Mouse (Mus musculus): ENCODE data around the gene Cps1. TPM values are rescaled to one million over a fixed set of nuclear protein-coding genes. Genes with fewer than 3 reads are reported as not detected.

The Cps1 gene
- 0.11 and 0.12 TPM in 2 replicates for polyA plus RNA-seq (2014; fragmentation: Nextera tagmentation; extraction: Ambion mirVana)

DNA sequence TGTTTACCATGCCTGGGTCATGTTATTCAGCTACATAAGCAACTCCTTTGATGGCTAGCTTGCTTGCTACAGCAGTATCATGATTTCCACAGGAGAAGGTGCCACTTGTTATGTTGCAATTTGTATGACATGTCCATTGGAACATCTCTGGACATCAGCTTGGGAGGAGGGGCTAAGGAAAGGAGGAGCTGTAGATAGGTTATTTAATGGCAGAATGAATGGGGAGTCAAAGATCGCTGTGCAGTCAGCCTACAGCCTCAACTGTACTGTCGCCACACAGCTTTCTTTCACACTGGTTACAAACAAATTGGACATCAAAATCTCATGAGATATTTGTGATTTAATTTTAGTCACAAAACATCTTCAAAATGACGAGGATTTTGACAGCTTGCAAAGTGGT, at the start of gene Cps1:
TSS of gene Cps1 (plus strand) at position 230 of the 400 bp plus-strand sequence.
- no peak within 1 kb of the TSS for H3K27ac ChIP-seq (replicated peaks in 1 of 2; ENCODE audit: control insufficient read depth in 1 of 2, insufficient read depth in 1 of 2, low read depth in 2 of 2, low read length in 2 of 2)
- no peak for ATAC-seq (ENCODE audit: insufficient number of reproducible peaks, insufficient read depth, low FRiP score, low read depth)

DNA sequence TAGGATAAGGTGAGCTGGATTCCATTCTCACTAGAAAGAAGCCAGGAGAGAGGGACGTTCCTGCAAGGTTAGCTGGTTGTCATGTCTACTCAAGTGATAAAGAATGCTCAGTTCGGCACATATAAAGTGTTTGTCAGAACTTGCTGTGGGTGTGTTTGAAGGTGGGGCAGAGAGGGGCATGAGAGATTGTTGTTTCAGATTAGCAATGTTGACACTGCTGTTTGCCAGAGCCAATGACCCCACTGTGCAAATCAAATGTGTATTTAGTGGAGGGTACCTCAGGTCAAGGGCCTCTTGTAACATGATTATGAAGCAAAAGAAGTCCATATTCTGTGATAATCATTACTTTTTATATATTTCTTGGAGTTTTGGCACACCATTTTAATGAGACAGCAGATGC, 45.1 kb upstream of the Cps1 start:
- 44% methylated on average over 2 of the region's 2 CpGs for WGBS
- no peak for ATAC-seq (ENCODE audit: insufficient number of reproducible peaks, insufficient read depth, low FRiP score, low read depth)
- Histone ChIP-seq H3K36me3 (ENCODE audit: control insufficient read depth, insufficient read depth, low read length) (no peaks in the 10 kb centered on the region), H3K27ac (replicated peaks in 1 of 2; ENCODE audit: control insufficient read depth in 1 of 2, insufficient read depth in 1 of 2, low read depth in 2 of 2, low read length in 2 of 2) (no peak overlapping the region), H3K9ac (ENCODE audit: low read length) (no peak overlapping the region), H3K4me1 (ENCODE audit: control insufficient read depth in 2 of 2, insufficient read depth in 2 of 2, low read length in 2 of 2) (no peaks in the 10 kb centered on the region), H3K4me2 (ENCODE audit: low read length) (no peak overlapping the region), H3K27me3 (ENCODE audit: control insufficient read depth, insufficient read depth, low read length) (no peaks in the 10 kb centered on the region), H3K4me3 (ENCODE audit: control insufficient read depth in 1 of 2, insufficient read depth in 1 of 2, low read depth in 1 of 2, low read length in 2 of 2) (no peak overlapping the region), H3K9me3 (ENCODE audit: control insufficient read depth, low read length) (no peaks in the 10 kb centered on the region)

More for the DNA sequence above, at the start of gene Cps1:
- Histone ChIP-seq H3K9me3 (ENCODE audit: control insufficient read depth, low read length) (no peaks in the 10 kb centered on the region), H3K27me3 (ENCODE audit: control insufficient read depth, insufficient read depth, low read length) (no peaks in the 10 kb centered on the region), H3K4me3 (ENCODE audit: control insufficient read depth in 1 of 2, insufficient read depth in 1 of 2, low read depth in 1 of 2, low read length in 2 of 2) (no peak within 1 kb of the TSS), H3K4me2 (ENCODE audit: low read length) (no peak within 1 kb of the TSS), H3K4me1 (ENCODE audit: control insufficient read depth in 2 of 2, insufficient read depth in 2 of 2, low read length in 2 of 2) (no peaks in the 10 kb centered on the region), H3K36me3 (ENCODE audit: control insufficient read depth, insufficient read depth, low read length) (no peaks in the 10 kb centered on the region), H3K9ac (ENCODE audit: low read length) (no peak within 1 kb of the TSS)
- 79% methylated on average over 3 of the region's 3 CpGs for WGBS

DNA sequence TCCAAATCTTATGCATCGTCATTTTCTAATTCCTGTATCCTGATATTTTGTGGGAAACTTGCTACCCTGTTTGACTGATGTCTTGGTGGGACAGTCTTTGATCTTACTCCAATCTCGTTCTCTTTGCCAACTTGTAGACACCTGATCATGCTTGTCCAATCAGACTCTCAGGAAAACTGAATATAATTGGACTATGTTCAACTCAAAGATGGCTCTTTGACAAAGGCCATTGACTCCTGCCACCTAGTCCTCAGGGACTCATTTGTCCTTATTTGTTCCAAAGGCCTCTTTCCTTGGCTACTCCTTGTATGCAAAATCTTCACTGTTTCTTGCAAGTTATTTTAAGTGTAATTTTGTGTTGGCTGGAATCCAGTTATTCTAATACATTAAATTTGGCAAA, 44.2 kb upstream of the Cps1 start:
- Histone ChIP-seq H3K4me3 (ENCODE audit: control insufficient read depth in 1 of 2, insufficient read depth in 1 of 2, low read depth in 1 of 2, low read length in 2 of 2) (no peak overlapping the region), H3K36me3 (ENCODE audit: control insufficient read depth, insufficient read depth, low read length) (no peaks in the 10 kb centered on the region), H3K4me1 (ENCODE audit: control insufficient read depth in 2 of 2, insufficient read depth in 2 of 2, low read length in 2 of 2) (no peaks in the 10 kb centered on the region), H3K27me3 (ENCODE audit: control insufficient read depth, insufficient read depth, low read length) (no peaks in the 10 kb centered on the region), H3K27ac (replicated peaks in 1 of 2; ENCODE audit: control insufficient read depth in 1 of 2, insufficient read depth in 1 of 2, low read depth in 2 of 2, low read length in 2 of 2) (no peak overlapping the region), H3K4me2 (ENCODE audit: low read length) (no peak overlapping the region), H3K9me3 (ENCODE audit: control insufficient read depth, low read length) (no peaks in the 10 kb centered on the region), H3K9ac (ENCODE audit: low read length) (no peak overlapping the region)
- no peak for ATAC-seq (ENCODE audit: insufficient number of reproducible peaks, insufficient read depth, low FRiP score, low read depth)
- WGBS, result 71% methylated on average over 2 of the region's 2 CpGs

DNA sequence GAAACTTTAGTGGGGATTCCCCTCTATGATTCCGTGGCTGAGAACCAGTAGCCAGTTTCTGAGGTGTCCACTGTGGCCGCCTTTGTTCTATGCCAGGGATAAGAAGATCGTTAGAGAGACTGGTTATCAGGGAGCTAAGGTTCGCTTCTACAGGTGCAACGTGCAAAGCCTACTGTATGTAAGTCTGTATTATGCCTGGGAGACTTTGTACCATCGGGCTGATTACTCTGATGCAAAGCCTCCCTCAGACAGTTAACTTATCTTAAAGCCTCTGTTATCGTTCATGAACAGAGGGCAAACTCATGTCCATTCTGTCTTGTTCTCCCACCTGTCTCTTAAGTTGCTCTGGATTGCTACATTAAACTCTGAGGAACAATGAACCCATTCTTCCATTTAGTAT, 43.7 kb upstream of the Cps1 start:
- Histone ChIP-seq H3K4me3 (ENCODE audit: control insufficient read depth in 1 of 2, insufficient read depth in 1 of 2, low read depth in 1 of 2, low read length in 2 of 2) (no peak overlapping the region), H3K4me2 (ENCODE audit: low read length) (no peak overlapping the region), H3K9ac (ENCODE audit: low read length) (no peak overlapping the region), H3K27me3 (ENCODE audit: control insufficient read depth, insufficient read depth, low read length) (no peaks in the 10 kb centered on the region), H3K4me1 (ENCODE audit: control insufficient read depth in 2 of 2, insufficient read depth in 2 of 2, low read length in 2 of 2) (no peaks in the 10 kb centered on the region), H3K27ac (replicated peaks in 1 of 2; ENCODE audit: control insufficient read depth in 1 of 2, insufficient read depth in 1 of 2, low read depth in 2 of 2, low read length in 2 of 2) (no peak overlapping the region), H3K36me3 (ENCODE audit: control insufficient read depth, insufficient read depth, low read length) (no peaks in the 10 kb centered on the region), H3K9me3 (ENCODE audit: control insufficient read depth, low read length) (no peaks in the 10 kb centered on the region)
- no peak for ATAC-seq (ENCODE audit: insufficient number of reproducible peaks, insufficient read depth, low FRiP score, low read depth)
- 70% methylated on average over 7 of the region's 7 CpGs for WGBS

DNA sequence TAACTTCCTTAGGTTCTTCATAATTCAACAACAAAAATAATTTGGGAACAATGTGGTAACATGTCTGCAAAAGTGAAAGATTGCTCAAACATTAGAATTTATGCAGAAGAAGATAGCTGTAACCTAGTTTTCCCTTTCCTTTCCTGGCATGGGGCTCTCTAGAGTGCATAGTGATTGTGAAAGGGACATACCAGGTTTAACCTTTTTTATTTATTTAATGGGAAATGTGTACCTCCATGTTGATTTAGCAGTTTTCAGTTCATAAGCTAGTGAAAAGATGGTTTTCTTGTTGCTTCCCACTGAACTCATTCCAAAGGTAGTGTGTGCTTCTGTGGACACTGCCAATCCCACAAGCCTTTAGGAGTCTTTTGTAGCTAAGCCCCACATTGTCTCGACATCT, 30.4 kb upstream of the Cps1 start:
- Histone ChIP-seq H3K36me3 (ENCODE audit: control insufficient read depth, insufficient read depth, low read length) (no peaks in the 10 kb centered on the region), H3K27me3 (ENCODE audit: control insufficient read depth, insufficient read depth, low read length) (no peaks in the 10 kb centered on the region), H3K9ac (ENCODE audit: low read length) (no peak overlapping the region), H3K4me1 (ENCODE audit: control insufficient read depth in 2 of 2, insufficient read depth in 2 of 2, low read length in 2 of 2) (no peaks in the 10 kb centered on the region), H3K4me2 (ENCODE audit: low read length) (no peak overlapping the region), H3K27ac (replicated peaks in 1 of 2; ENCODE audit: control insufficient read depth in 1 of 2, insufficient read depth in 1 of 2, low read depth in 2 of 2, low read length in 2 of 2) (no peak overlapping the region), H3K4me3 (ENCODE audit: control insufficient read depth in 1 of 2, insufficient read depth in 1 of 2, low read depth in 1 of 2, low read length in 2 of 2) (no peak overlapping the region), H3K9me3 (ENCODE audit: control insufficient read depth, low read length) (0 out of 2 replicates have a peak, but pooled peaks cover 7% of the 10 kb centered on the region)
- ATAC-seq (ENCODE audit: insufficient number of reproducible peaks, insufficient read depth, low FRiP score, low read depth), result no peak
- WGBS, result 78% methylated on average over 1 of the region's 1 CpGs

DNA sequence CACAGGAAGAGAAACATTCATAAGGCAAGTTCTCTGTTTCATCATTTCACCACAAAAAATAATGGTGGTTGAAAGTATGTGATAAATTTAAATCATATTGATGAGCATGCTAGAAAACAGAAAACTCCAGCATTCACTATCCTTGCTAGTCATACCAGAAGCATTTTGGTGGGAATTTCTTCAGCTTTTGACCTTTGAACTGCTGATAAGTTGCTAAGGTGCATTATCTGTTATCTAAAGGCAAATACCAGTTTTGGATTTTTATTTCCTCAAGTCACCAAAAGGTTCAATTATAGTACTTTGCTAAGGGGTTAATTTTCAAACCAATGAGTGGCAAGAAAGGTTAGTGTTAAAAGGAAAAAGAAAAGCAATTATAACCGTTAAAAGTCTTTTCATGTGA, 23.6 kb upstream of the Cps1 start:
- Histone ChIP-seq H3K9me3 (ENCODE audit: control insufficient read depth, low read length) (0 out of 2 replicates have a peak, but pooled peaks cover 7% of the 10 kb centered on the region), H3K27ac (replicated peaks in 1 of 2; ENCODE audit: control insufficient read depth in 1 of 2, insufficient read depth in 1 of 2, low read depth in 2 of 2, low read length in 2 of 2) (no peak overlapping the region), H3K36me3 (ENCODE audit: control insufficient read depth, insufficient read depth, low read length) (no peaks in the 10 kb centered on the region), H3K4me2 (ENCODE audit: low read length) (no peak overlapping the region), H3K4me1 (ENCODE audit: control insufficient read depth in 2 of 2, insufficient read depth in 2 of 2, low read length in 2 of 2) (no peaks in the 10 kb centered on the region), H3K9ac (ENCODE audit: low read length) (no peak overlapping the region), H3K4me3 (ENCODE audit: control insufficient read depth in 1 of 2, insufficient read depth in 1 of 2, low read depth in 1 of 2, low read length in 2 of 2) (no peak overlapping the region), H3K27me3 (ENCODE audit: control insufficient read depth, insufficient read depth, low read length) (no peaks in the 10 kb centered on the region)
- 87% methylated on average over 1 of the region's 1 CpGs for WGBS
- ATAC-seq (ENCODE audit: insufficient number of reproducible peaks, insufficient read depth, low FRiP score, low read depth), result no peak

DNA sequence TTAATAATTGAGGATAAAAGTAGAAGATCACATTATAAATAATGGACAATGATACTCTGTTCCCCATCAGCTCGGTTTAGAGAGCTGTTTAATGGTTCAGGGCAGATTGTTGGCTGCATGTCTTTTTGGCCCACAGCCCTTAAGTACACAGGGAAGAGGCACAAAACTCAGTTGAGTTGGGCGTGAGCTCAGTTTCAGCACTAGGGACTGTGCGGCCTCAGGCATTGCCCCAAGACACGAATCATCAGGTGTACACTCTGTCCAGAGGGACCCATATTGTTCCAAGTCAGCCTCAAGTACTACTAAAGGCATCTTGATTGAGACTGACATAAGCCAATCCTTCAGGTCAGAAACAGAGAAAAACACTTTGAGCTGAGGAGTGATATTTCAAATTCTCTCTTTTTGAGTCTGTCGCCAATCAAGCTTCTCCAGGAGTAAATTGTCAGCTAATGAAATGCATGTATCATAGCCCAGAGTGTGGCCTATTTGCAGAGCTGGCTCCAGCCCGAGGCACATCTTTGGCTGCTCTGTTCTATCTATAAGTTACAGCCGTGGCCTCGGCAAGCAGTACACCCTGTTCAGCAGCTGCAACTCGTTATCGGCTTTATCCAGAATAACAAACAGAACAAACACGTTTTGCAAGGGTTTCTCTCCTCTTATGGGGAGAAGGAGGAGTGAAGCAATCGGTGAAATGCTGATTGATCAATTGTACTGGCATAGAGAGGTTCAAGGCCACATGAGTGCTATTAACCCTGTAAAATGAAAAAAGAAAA, 19.2 kb upstream of the Cps1 start:
- Histone ChIP-seq H3K36me3 (ENCODE audit: control insufficient read depth, insufficient read depth, low read length) (no peaks in the 10 kb centered on the region), H3K27me3 (ENCODE audit: control insufficient read depth, insufficient read depth, low read length) (no peaks in the 10 kb centered on the region), H3K4me1 (ENCODE audit: control insufficient read depth in 2 of 2, insufficient read depth in 2 of 2, low read length in 2 of 2) (no peaks in the 10 kb centered on the region), H3K4me3 (ENCODE audit: control insufficient read depth in 1 of 2, insufficient read depth in 1 of 2, low read depth in 1 of 2, low read length in 2 of 2) (no peak overlapping the region), H3K9ac (ENCODE audit: low read length) (no peak overlapping the region), H3K9me3 (ENCODE audit: control insufficient read depth, low read length) (no peaks in the 10 kb centered on the region), H3K27ac (replicated peaks in 1 of 2; ENCODE audit: control insufficient read depth in 1 of 2, insufficient read depth in 1 of 2, low read depth in 2 of 2, low read length in 2 of 2) (no peak overlapping the region), H3K4me2 (ENCODE audit: low read length) (no peak overlapping the region)
- WGBS, result 67% methylated on average over 12 of the region's 12 CpGs
- ATAC-seq (ENCODE audit: insufficient number of reproducible peaks, insufficient read depth, low FRiP score, low read depth), result no peak
